Mouse (Mus musculus) thymus, adult 2 months (tissue): ENCODE data around the gene Rnpepl1. TPM values are rescaled to one million over a fixed set of nuclear protein-coding genes. Genes with fewer than 3 reads are reported as not detected.

Experiments used
- DNase-seq: peaks from one replicate; pipeline ENCODE4 v3.0.0; 2021
- H3K27ac ChIP-seq: fragments of 200-500 bp; 2 replicates; pipeline ENCODE4 v1.5.1; 2012; ENCODE audit warnings: low read length, control low read depth; ENCODE audit not compliant: control insufficient read depth, insufficient read depth
- H3K27me3 ChIP-seq: fragments of 200-500 bp; 2 replicates; pipeline ENCODE4 v1.6.1; 2012; ENCODE audit warnings: mild to moderate bottlenecking, low read length, moderate library complexity, mixed read lengths; ENCODE audit not compliant: control insufficient read depth, insufficient read depth
- H3K36me3 ChIP-seq: fragments of 200-500 bp; 2 replicates; pipeline ENCODE4 v1.6.1; 2012; ENCODE audit warnings: mild to moderate bottlenecking, low read length, moderate library complexity; ENCODE audit not compliant: control insufficient read depth, insufficient read depth
- H3K4me1 ChIP-seq: fragments of 200-500 bp; replicated peaks from 2 replicates; pipeline ENCODE4 v1.6.1; 2012; ENCODE audit warnings: low read length; ENCODE audit not compliant: control insufficient read depth, insufficient read depth
- H3K4me3 ChIP-seq: fragments of 200-500 bp; 2 replicates; pipeline ENCODE4 v1.5.1; 2012; ENCODE audit warnings: mild to moderate bottlenecking, low read length, control low read depth, moderate library complexity; ENCODE audit not compliant: control insufficient read depth, insufficient read depth
- CTCF ChIP-seq: fragments of 200-500 bp; IDR thresholded peaks from 2 replicates; pipeline ENCODE4 v1.5.1; 2012; ENCODE audit warnings: mild to moderate bottlenecking, control low read depth, low read length, moderate library complexity, borderline replicate concordance; ENCODE audit not compliant: control insufficient read depth, poor library complexity, insufficient read depth; ENCODE audit errors: extremely low read depth
- POLR2A ChIP-seq: fragments of 200-500 bp; IDR thresholded peaks from 2 replicates; pipeline ENCODE4 v1.6.1; 2012; ENCODE audit warnings: mild to moderate bottlenecking, low read length, control low read depth, moderate library complexity; ENCODE audit not compliant: control insufficient read depth, poor library complexity, insufficient read depth; ENCODE audit errors: extremely low read depth
- WGBS: fragments of 180-500 bp; shearing (Covaris S2); methylation state at CpG from one replicate; pipeline ENCODE4 v1.1.7; 2018; 5-methylcytosine and 5-hydroxymethylcytosine counted together
- polyA plus RNA-seq: library from polyadenylated mRNA; depleted of rRNA; stranded (reverse); fragments of >200 nt; gene quantifications from 2 replicates; pipeline ENCODE4 v1.2.3, GENCODE M21; 2012

The Rnpepl1 gene
- polyA plus RNA-seq, 1 experiment: 440 TPM

DNA sequence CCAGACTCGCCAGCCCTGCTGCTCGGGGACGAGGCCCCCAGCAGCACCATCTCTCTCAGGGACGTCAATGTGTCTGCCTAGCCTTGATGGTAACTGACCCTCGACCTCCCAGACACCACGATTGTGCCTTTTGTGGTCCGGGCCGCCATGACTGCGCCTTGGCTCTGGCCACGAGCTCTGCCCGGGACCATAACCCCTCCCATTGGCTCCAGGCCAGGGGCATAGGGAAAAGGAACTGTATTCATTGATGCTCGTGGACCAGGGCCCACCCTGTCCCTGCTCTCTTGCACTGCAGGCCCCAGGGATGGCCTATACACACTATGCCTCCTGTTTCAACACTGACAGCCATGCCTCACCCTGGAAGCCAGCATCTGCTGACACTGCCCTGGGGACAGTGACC is 9.2 kb downstream of the Rnpepl1 start:
- Histone ChIP-seq H3K4me1 (no peaks in the 10 kb centered on the region), H3K27me3 (no peaks in the 10 kb centered on the region), H3K36me3 (peaks cover 50% of the 10 kb centered on the region), H3K4me3 (no peak overlapping the region), H3K27ac (no peak overlapping the region)
- TF ChIP-seq CTCF (no peak), POLR2A (no peak)
- 86% methylated on average over 12 of the region's 12 CpGs for WGBS
- DNase-seq: no peak

DNA sequence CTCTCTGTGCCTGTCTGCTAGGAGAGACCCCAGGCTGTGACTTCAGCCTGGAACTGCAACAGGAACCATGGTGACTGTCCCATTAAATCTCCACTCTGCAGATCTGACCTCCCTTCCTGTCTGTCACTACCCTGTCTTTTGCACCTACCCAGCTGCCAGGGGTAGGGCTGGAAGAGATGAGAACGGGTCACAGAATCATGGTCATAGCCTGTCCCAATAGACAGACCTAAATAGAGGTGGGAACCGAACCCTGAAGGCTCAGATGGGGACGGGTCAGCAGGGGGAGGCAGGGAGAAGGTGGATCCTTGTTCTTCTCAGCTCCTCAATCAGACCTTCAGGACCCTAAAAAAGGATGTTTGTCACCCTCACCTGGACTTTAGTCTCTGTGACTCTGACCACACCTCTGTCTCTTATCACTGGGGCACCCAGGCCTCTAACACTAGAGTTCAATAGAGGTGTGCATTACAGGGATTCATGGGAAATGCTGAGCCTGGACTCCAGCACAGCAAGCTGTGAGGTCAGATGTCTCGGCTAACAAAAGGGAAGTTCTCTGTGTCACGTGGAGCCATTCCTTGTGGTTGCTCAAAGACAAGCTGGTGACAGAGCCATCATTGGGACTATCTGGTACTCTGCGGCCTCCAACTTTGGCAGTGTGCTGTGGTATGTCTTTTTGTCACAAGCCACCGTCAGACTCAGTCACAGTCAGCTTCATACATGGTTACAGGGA is 10.1 kb downstream of the Rnpepl1 start:
- no peak for DNase-seq
- Histone ChIP-seq H3K36me3 (peaks cover 41% of the 10 kb centered on the region), H3K27ac (no peak overlapping the region), H3K4me1 (no peaks in the 10 kb centered on the region), H3K27me3 (no peaks in the 10 kb centered on the region), H3K4me3 (no peak overlapping the region)
- no peak for TF ChIP-seq CTCF
- TF ChIP-seq POLR2A: no peak
- 63% methylated on average over 7 of the region's 7 CpGs for WGBS

DNA sequence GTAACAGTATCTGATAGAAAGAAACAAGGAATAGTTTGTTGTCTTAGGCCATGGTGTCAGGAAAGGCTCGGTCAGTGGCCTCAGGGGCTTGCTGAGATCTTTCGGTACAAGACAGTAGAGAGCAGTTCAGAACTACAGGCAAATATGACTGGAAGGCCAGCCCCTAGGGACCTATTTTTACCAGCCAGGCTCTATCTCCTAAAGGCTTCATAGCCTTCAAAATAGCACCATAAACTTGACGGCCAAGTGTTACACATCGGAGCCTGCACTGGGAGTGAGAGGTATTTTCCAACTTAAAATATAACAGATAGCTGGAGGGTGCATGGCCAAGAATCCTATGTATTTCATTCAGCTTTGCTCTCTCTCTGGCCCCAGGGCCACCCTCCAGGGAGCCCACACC is 10.9 kb downstream of the Rnpepl1 start:
- no peak overlapping the region for H3K27ac ChIP-seq
- no peak overlapping the region for H3K4me3 ChIP-seq
- H3K27me3 ChIP-seq: no peaks in the 10 kb centered on the region
- WGBS: 97% methylated on average over 4 of the region's 4 CpGs
- DNase-seq: no peak
- H3K36me3 ChIP-seq: peaks cover 34% of the 10 kb centered on the region
- TF ChIP-seq POLR2A (no peak), CTCF (no peak)
- H3K4me1 ChIP-seq: no peaks in the 10 kb centered on the region

DNA sequence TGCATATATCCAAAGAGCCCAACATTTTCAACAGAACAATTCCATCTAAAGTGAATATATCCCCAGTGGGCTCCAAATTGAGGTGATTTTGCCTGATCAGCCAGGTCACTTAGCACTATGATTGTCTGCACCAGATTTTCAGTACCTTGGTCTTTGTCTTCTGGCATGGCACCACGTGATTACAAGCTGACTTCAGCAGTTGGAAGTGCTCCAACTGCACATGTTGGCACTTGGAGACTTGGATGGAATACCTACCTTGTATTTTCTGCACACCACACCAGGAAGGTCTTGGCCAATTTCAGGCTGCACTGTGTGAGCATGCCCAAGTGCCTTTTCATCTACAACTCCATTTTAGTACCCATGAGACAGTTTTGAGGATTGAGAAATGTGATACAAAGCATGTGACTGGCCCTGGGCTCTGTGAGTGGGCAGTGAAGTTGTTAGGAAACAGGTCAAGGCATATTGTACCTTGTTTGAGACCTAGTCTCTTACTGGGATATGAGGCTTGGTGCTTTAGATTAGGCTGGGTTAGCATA is 19.7 kb downstream of the Rnpepl1 start:
- TF ChIP-seq CTCF (no peak), POLR2A (no peak)
- Histone ChIP-seq H3K27me3 (no peaks in the 10 kb centered on the region), H3K27ac (no peak overlapping the region), H3K4me1 (peaks cover 6% of the 10 kb centered on the region), H3K36me3 (no peaks in the 10 kb centered on the region), H3K4me3 (no peak overlapping the region)
- DNase-seq: no peak
- WGBS: 26% methylated on average over 1 of the region's 1 CpGs

DNA sequence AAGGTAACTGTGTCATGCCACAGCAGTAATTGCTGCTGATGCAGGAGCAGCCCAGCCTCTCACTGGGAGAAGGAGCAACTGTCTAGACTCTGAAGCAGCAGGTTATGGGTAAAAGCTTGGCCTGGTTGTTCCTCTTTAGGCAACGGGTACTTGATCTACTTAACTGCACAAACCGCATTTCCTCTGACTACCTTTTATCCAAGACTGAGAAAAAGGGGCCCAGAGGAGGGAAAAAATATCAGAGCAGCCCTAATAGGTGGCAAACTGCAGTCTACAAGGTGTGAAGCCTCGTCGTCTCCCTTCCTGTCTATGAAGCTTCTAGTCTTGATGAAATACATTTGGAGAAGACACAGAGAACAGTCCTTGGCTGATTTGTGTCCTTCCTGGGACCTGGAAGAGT is 23.0 kb downstream of the Rnpepl1 start:
- no peak for DNase-seq
- peak overlapping the region; percentile 81 for H3K4me3 ChIP-seq
- H3K4me1 ChIP-seq: peaks cover 10% of the 10 kb centered on the region
- no peaks in the 10 kb centered on the region for H3K36me3 ChIP-seq
- 56% methylated on average over 4 of the region's 4 CpGs for WGBS
- H3K27ac ChIP-seq: peak overlapping the region; percentile 84
- H3K27me3 ChIP-seq: no peaks in the 10 kb centered on the region
- TF ChIP-seq CTCF: no peak
- TF ChIP-seq POLR2A: no peak

DNA sequence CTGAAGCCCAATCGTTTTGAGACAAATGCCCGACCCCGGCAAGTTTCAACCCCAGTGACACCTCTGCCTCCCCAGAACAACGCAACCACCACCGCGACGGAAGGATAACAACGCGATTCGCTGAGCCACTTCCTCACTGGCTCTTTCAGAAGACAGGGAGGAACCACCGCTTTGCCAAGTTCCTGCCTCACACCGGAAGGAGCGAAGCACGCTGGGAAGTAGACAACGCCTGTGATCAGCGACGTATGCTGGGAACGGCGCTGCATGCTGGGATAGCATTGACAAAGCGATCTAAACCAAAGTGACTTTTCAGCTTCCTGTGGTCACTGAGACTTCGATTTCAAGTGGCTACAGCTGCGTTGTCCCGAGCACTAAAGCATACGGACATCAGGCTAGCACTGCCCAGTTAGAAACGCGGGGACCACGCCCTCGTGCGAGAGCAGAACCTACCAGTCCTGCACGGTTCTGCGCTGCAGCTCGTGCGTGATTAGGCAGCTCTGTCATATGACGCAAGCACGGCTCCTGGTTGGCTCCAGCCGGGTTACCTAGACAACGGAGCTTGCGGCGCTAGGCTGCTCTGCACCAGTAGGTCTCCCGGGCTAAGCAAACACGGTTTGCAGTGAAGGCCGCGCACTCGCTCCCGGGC is 23.7 kb downstream of the Rnpepl1 start, which contains the start of gene Capn10:
Gene Capn10, plus strand, starts transcription at position 195 of the 646 bp plus-strand sequence.
- Histone ChIP-seq H3K27ac (peak within 1 kb of the TSS; percentile 84), H3K4me3 (peak within 1 kb of the TSS; percentile 81), H3K27me3 (no peaks in the 10 kb centered on the region), H3K36me3 (0 out of 2 replicates have a peak, but pooled peaks cover 2% of the 10 kb centered on the region), H3K4me1 (peaks cover 10% of the 10 kb centered on the region)
- under 1% methylated on average over 45 of the region's 45 CpGs for WGBS
- TF ChIP-seq CTCF: no peak
- TF ChIP-seq POLR2A: no peak; the same call in none of the 2 replicates
- DNase-seq: peak; percentile 88
